In genomic region chr2:58487279-58487560, GRCm38 (mm10) we compare ENCODE assay signal across 22 mouse cellular contexts. TPM values are rescaled to one million over a fixed set of nuclear protein-coding genes. Genes with fewer than 3 reads are reported as not detected.
DNase-seq lines count a peak whose midpoint lies in the region; ATAC-seq and TF ChIP-seq lines count a peak whose summit lies in the region.
"Had no signal": no experiment of that assay in that cellular context is flagged by ENCODE, and none has a peak within 500 bp of the region (broad histone marks: within the 10 kb centered on the region; RNA-seq: fewer than 3 reads in every experiment).

No protein-coding gene starts in this region.

- H3K9me3 ChIP-seq in heart, embryonic 13.5 days = no peaks in the 10 kb centered on the region
- no peaks in the 10 kb centered on the region for H3K9me3 ChIP-seq in midbrain, embryonic 13.5 days
- no peaks in the 10 kb centered on the region for H3K9me3 ChIP-seq in midbrain, postnatal 0 days (ENCODE audit: low read length)
- no peaks in the 10 kb centered on the region for H3K9me3 ChIP-seq in stomach, embryonic 16.5 days (replicated peaks; ENCODE audit: control insufficient read depth, low read length)
- H3K9me3 ChIP-seq: embryonic facial prominence, embryonic 15.5 days; hindbrain, embryonic 13.5 days had no signal

- DNase-seq in adrenal gland, adult (ENCODE audit: inconsistent age in 2 of 2, low spot score in 1 of 2) = peak; percentile 39 to 80
- no peak for DNase-seq in adrenal gland, postnatal 4 days (ENCODE audit: low spot score in 2 of 2)
- DNase-seq in heart, postnatal 4 days = no peak
- DNase-seq in midbrain, postnatal 0 days (ENCODE audit: low spot score) = no peak
- DNase-seq in Muller cell, postnatal 12 days (ENCODE audit: inconsistent ontology term) = no peak
- DNase-seq: cerebellum, adult 11 months; kidney, postnatal 14 days; liver, postnatal 0 days; right cerebral cortex, postnatal 4 days; thymus, postnatal 36 days had no signal

- H3K4me1 ChIP-seq in heart, embryonic 13.5 days = peaks cover 68% of the 10 kb centered on the region
- peaks cover 17% of the 10 kb centered on the region for H3K4me1 ChIP-seq in midbrain, embryonic 13.5 days (replicated peaks)
- H3K4me1 ChIP-seq in midbrain, postnatal 0 days (ENCODE audit: insufficient read depth, low read length) = no peaks in the 10 kb centered on the region; the same call in 1 of the 2 replicates
- H3K4me1 ChIP-seq in stomach, embryonic 16.5 days (ENCODE audit: control insufficient read depth, insufficient read depth, low read length) = peaks cover 43% of the 10 kb centered on the region

- no peak overlapping the region for H3K4me3 ChIP-seq in heart, embryonic 13.5 days
- no peak overlapping the region for H3K4me3 ChIP-seq in midbrain, embryonic 13.5 days (replicated peaks)
- H3K4me3 ChIP-seq in midbrain, postnatal 0 days (ENCODE audit: low read depth, low read length) = no peak overlapping the region
- H3K4me3 ChIP-seq in stomach, embryonic 16.5 days (replicated peaks; ENCODE audit: low read length) = no peak overlapping the region
- H3K4me3 ChIP-seq: embryonic facial prominence, embryonic 15.5 days; hindbrain, embryonic 13.5 days had no signal

- H3K4me2 ChIP-seq in heart, embryonic 13.5 days = no peak overlapping the region
- H3K4me2 ChIP-seq in midbrain, embryonic 13.5 days (replicated peaks) = no peak overlapping the region
- H3K4me2 ChIP-seq in midbrain, postnatal 0 days (ENCODE audit: low read depth, low read length, poor library complexity, severe bottlenecking) = no peak overlapping the region
- no peak overlapping the region for H3K4me2 ChIP-seq in stomach, embryonic 16.5 days (ENCODE audit: low read depth, low read length)
- H3K4me2 ChIP-seq: embryonic facial prominence, embryonic 15.5 days; hindbrain, embryonic 13.5 days had no signal

- TF ChIP-seq CTCF in midbrain, postnatal 0 days (IDR thresholded peaks at IDR 0.05) = no peak

- ATAC-seq in heart, embryonic 13.5 days (ENCODE audit: extremely low read depth, insufficient number of reproducible peaks, low FRiP score, low TSS enrichment) = no peak
- peak; percentile 8; the same call in 1 of the 2 replicates for ATAC-seq in midbrain, embryonic 13.5 days
- no peak for ATAC-seq in midbrain, postnatal 0 days (ENCODE audit: low FRiP score)
- ATAC-seq in stomach, embryonic 16.5 days (ENCODE audit: insufficient read depth, low FRiP score) = no peak
- ATAC-seq: intestine, postnatal 0 days; liver, postnatal 0 days; Patski had no signal

- H3K27me3 ChIP-seq in heart, embryonic 13.5 days (replicated peaks) = no peaks in the 10 kb centered on the region
- no peaks in the 10 kb centered on the region for H3K27me3 ChIP-seq in midbrain, embryonic 13.5 days
- H3K27me3 ChIP-seq in midbrain, postnatal 0 days (ENCODE audit: insufficient read depth, low read length) = no peaks in the 10 kb centered on the region
- H3K27me3 ChIP-seq in stomach, embryonic 16.5 days (ENCODE audit: control insufficient read depth, insufficient read depth, low read length) = no peaks in the 10 kb centered on the region
- H3K27me3 ChIP-seq: embryonic facial prominence, embryonic 15.5 days; hindbrain, embryonic 13.5 days; Patski had no signal

- H3K9ac ChIP-seq in heart, embryonic 13.5 days = no peak overlapping the region
- H3K9ac ChIP-seq in midbrain, embryonic 13.5 days (replicated peaks) = no peak overlapping the region
- H3K9ac ChIP-seq in midbrain, postnatal 0 days (replicated peaks; ENCODE audit: low read length, poor library complexity, severe bottlenecking) = no peak overlapping the region
- H3K9ac ChIP-seq in stomach, embryonic 16.5 days (ENCODE audit: low read length) = peak overlapping the region; percentile 9; the same call in 1 of the 2 replicates
- H3K9ac ChIP-seq: embryonic facial prominence, embryonic 15.5 days; hindbrain, embryonic 13.5 days; liver, postnatal 0 days had no signal

- peak overlapping the region; percentile 78; the same call in 1 of the 2 replicates for H3K27ac ChIP-seq in heart, embryonic 13.5 days (replicated peaks)
- no peak overlapping the region for H3K27ac ChIP-seq in midbrain, embryonic 13.5 days
- no peak overlapping the region for H3K27ac ChIP-seq in midbrain, postnatal 0 days (ENCODE audit: low read depth, low read length)
- H3K27ac ChIP-seq in stomach, embryonic 16.5 days (ENCODE audit: low read length) = peak overlapping the region; percentile 52
- H3K27ac ChIP-seq: embryonic facial prominence, embryonic 15.5 days; hindbrain, embryonic 13.5 days had no signal

- WGBS in heart, embryonic 13.5 days = 69% methylated on average over 3 of the region's 3 CpGs
- 72% methylated on average over 3 of the region's 3 CpGs for WGBS in midbrain, embryonic 13.5 days
- 53% methylated on average over 3 of the region's 3 CpGs for WGBS in midbrain, postnatal 0 days
- WGBS in stomach, embryonic 16.5 days = 64% methylated on average over 3 of the region's 3 CpGs

- peaks cover 5% of the 10 kb centered on the region; the same call in 1 of the 2 replicates for H3K36me3 ChIP-seq in heart, embryonic 13.5 days
- no peaks in the 10 kb centered on the region for H3K36me3 ChIP-seq in midbrain, embryonic 13.5 days
- H3K36me3 ChIP-seq in midbrain, postnatal 0 days (ENCODE audit: insufficient read depth, low read length) = no peaks in the 10 kb centered on the region
- H3K36me3 ChIP-seq in stomach, embryonic 16.5 days (ENCODE audit: control insufficient read depth, insufficient read depth, low read length) = no peaks in the 10 kb centered on the region
- H3K36me3 ChIP-seq: embryonic facial prominence, embryonic 15.5 days had no signal

RNA-seq across cellular contexts. Expression of gene Gm17409, which starts 17.3 kb away (rescaled TPM):
- not detected for total RNA-seq in adrenal gland, postnatal 4 days (2021)
- 0.15 TPM in 1 of 2 replicates, not detected in the other for polyA plus RNA-seq in heart, embryonic 13.5 days (2015; fragmentation: Nextera tagmentation; extraction: Ambion mirVana)
- not detected for total RNA-seq in heart, postnatal 4 days (2021)
- not detected in 2 replicates for polyA plus RNA-seq in midbrain, embryonic 13.5 days (2015; fragmentation: Nextera tagmentation; extraction: Ambion mirVana)
- not detected in 2 replicates for total RNA-seq in midbrain, postnatal 0 days (2014; rRNA removed)
- not detected in 2 replicates for polyA plus RNA-seq in midbrain, postnatal 0 days (2015; fragmentation: Nextera tagmentation; extraction: Ambion mirVana)
- polyA plus RNA-seq in stomach, embryonic 16.5 days (2015; fragmentation: Nextera tagmentation; extraction: Ambion mirVana) = not detected in 2 replicates
- total RNA-seq: layer of hippocampus, postnatal 10 days; left cerebral cortex, postnatal 25 days had no signal
- polyA plus RNA-seq: embryonic facial prominence, embryonic 15.5 days; frontal cortex, adult 2 months; gonadal fat pad, adult 2 months; hindbrain, embryonic 13.5 days; intestine, postnatal 0 days; liver, postnatal 0 days; neural tube, embryonic 11.5 days; Patski had no signal

Comparison
In these comparisons a context has a peak if more than half of its experiments do, and no peak if none do; other contexts are left out.
1. DNase-seq: peak in adrenal gland, adult (2 of 2); none in adrenal gland, postnatal 4 days (0 of 2), heart, postnatal 4 days (single experiment), midbrain, postnatal 0 days (single experiment) and Muller cell, postnatal 12 days (single experiment).
2. H3K27ac ChIP-seq: peak in heart, embryonic 13.5 days (single experiment) and stomach, embryonic 16.5 days (single experiment); none in midbrain, embryonic 13.5 days (single experiment) and midbrain, postnatal 0 days (single experiment).